Mouse (Mus musculus) thymus, postnatal 14 days (tissue): ENCODE measurements around the gene Sowahc.
A peak's percentile ranks its signal among the peaks of the same experiment; 100 is the strongest.

Source experiments
- DNase-seq: peaks from one replicate; pipeline ENCODE4 v3.0.0; 2021

Gene Sowahc

GRCm38 (mm10) chr10:59221473-59222270, at the start of gene Sowahc, which contains the start of gene Sept10:
Gene Sowahc, plus strand, starts transcription at chr10:59221953.
Gene Sept10, minus strand, starts transcription at chr10:59221847.
- peak; percentile 98 for DNase-seq

- no peak for DNase-seq
Measured at GRCm38 (mm10) chr10:59172539-59172938, 49.2 kb upstream of the Sowahc start.

- DNase-seq, result no peak
Measured at GRCm38 (mm10) chr10:59179620-59180019, 42.1 kb upstream of the Sowahc start.

DNA sequence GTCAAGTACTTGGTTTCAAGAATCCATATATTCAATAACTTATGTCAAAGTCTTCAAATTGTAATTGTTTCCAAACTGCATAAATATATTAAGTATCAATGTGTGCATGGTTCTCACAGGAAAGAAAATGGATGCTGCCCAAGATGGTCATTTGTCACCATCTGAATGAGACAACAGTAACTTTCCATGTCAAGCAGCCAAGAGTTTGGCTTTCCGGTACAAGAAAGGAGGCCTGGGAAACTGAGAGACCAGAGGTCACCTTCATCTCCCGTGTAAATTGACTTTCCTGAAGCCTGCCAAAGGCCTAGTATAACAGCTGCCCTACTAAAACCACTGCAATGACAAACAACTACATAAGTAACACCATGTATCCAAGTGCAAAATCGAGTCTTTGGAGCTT, 39.4 kb upstream of the Sowahc start:
- no peak for DNase-seq

- no peak for DNase-seq
Measured at GRCm38 (mm10) chr10:59194891-59195290, 26.9 kb upstream of the Sowahc start.

DNA sequence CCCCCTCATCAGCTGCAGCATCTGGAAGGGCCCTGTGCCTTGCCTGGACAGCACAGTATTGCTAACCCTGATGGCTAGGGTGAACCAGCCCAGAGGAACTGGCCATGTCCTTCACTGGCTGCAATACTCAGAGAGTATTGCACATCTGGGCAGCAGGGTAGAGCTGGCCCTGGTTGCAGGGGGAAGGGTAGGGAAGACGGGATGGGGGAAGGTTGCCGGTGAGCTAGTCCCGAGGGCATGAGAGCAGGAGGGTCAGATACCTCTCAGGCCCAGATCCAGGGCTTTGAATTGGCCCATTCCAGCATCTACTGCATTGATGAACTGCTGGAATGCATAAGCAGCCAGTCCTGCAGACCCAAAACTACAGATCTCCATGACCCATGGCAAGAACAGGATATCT, 25.0 kb upstream of the Sowahc start:
- DNase-seq, result no peak

GRCm38 (mm10) chr10:59200011-59200410, 21.7 kb upstream of the Sowahc start:
- no peak for DNase-seq

DNA sequence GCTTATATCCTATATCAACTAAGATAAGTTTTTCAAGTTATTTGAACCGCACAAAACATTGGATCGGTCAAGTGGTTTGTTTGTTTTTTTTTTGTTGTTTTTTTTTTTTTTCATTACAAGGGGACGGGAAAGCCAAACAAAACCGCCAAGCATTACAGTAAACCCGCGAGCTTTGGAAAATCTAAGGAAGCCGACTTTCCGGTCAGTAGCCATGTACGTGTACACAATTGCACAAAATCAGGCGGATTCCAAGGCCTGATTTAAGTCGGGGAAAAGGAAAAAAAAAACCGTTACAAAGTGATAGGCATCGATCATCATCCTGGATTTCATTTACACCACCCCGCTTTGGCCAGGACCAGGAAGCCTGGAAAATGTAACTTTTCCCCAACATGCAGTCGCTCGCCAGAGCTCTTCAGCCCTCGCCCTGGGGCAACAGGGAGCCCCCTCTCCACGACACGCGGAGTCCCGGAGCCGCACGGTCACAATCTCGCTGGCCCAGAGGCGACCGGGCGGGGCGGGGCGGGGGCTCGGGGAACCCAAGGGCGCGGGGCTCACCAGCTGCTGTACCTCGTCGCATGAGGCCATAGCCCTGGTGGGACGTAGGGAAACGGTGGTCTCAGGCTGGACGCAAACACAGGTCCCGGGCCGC, 805 bp upstream of the Sowahc start:
- no peak for DNase-seq

DNA sequence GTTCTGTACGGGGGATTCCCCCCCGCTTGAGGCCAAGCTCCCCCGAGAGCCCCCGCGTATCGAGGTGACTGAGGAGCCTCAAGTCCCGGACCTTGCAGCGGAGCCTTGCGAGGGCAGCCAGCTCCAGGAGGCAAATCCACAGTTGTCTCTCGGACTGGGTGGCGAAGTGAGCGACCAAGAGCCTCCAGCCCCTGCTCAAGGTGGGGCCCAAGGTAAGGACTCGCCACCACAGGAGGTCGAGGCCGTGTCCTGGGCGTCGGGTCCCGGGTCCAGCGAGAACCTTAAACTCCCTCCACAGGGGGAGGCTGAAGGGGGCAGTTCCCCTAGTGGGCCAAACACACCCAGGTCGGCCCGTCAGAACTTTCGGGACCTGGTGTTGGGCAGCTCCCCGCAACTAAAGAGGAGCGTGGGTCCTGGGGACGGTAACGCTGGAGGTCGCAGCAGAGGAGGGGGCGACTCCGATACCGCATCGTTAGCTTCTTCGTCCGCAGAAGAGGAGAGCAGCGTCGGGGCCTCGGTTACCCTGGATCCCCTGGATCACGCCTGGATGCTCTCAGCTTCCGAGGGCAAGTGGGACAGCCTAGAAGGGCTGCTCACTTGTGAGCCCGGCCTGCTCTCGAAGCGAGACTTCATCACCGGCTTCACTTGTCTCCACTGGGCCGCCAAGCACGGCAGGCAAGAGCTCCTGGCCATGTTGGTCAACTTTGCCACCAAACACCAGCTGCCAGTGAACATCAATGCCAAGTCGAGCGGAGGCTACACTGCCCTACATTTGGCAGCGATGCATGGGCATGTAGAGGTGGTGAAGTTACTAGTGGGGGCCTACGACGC, 733 bp downstream of the Sowahc start:
- no peak for DNase-seq

GRCm38 (mm10) chr10:59223301-59223700, 1.5 kb downstream of the Sowahc start:
- no peak for DNase-seq

DNA sequence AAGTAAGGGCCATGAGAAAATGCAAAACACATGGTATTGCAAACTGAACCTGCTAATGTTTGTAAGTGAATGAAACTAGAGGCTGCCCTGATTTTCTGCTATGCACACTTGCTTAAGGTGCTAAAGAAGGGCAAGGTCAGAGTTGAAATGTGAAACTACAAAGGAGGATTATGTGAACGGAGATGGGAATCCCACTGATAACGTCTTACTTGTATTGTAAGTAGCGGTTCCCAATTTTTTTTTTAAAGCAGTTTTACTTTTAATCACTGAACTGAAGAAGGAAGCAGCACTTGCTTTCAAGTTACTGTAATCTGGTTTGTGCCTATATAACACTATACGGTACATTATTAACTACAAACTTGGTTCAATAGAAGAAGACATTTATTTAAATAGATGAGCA, 2.1 kb downstream of the Sowahc start:
- no peak for DNase-seq

- DNase-seq, result no peak
Measured at GRCm38 (mm10) chr10:59225137-59225536, 3.4 kb downstream of the Sowahc start.

DNA sequence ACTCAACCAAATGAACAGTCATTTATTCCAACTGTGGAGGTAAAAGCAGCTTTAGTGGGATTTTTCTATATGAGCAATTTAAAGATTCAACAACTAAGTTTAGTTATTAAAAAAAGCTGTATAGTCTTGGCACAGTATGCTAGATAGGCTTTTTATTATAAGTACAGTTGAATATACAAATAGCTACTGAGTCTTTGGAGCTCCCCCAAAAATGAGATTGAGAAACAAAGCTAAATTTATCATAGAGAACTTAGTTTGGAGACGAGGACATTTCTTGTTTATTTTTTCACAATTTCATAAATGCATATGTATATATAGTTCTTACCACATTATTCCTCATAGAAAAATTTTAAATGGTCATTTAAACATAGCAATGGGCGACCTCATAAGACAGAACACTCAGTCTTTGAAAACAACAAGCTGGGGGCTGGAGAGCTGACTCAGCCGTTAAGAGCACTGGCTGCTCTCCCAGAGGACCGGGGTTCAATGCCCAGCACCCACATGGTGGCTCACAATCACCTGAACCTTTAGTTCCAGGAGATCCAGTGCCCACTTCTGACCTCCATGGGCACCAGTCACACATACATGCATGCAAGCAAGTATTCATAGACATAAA, 7.6 kb downstream of the Sowahc start:
- DNase-seq, result no peak

DNA sequence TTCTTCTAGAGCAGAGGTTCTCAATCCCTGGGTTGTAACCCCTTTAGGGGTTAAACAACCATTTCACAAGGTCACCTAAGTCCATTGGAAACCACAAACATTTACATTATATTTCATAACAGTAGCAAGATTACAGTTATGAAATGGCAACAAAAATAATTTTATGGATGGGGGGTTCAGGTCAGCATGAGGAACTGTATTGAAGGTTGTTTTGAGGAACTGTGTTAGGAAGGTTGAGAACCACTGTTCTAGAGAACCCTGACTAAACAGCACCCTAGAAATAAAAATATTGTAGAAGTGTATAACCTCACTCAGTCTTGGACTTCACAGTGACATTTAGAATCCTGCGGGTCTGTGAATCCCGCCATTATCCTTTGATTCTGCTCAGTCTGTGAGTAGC, 13.5 kb downstream of the Sowahc start:
- DNase-seq, result no peak

DNA sequence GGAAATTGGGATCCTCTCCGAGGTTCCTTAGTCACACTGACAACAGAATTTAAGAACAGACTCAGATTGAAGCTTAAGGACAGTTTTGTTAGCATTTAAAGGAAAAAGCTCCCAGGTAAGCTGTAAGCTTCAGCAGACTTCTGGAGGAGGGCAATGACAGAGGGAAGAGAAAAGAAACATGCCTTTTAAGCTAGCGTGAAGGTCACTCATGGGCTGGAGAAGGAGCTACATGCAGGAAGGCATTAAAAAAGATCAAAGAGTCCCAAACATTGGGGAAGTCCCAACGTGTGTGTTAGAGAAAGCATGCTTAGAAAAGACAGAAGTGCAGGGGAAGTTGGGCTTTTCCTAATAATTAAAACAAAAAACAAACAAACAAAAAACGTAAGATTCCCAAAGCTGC, 14.1 kb downstream of the Sowahc start:
- no peak for DNase-seq

- DNase-seq, result no peak
Measured at GRCm38 (mm10) chr10:59236486-59236885, 14.7 kb downstream of the Sowahc start.

GRCm38 (mm10) chr10:59237757-59238156, 16.0 kb downstream of the Sowahc start:
- DNase-seq, result no peak

DNA sequence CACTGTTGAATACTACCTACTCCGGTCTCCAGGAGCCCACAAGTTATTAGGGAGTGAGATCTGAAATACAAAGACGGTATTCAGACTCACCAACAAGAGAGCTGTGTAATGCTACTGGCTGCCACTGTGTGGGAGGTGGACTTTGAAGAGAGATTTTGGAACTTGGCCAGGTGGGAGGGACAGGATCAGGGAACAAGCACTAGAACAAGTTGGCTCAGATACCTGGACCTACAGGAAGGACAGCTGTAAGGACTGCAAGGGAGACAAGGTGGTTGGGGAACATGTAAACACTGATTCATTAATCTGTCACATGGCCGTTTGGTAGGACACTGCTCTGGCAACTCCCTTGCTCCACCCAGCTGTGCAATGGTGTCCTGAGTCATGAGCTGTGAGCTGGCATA, 19.4 kb downstream of the Sowahc start:
- DNase-seq, result no peak

GRCm38 (mm10) chr10:59249531-59249930, 27.8 kb downstream of the Sowahc start:
- DNase-seq, result no peak

GRCm38 (mm10) chr10:59250679-59251078, 28.9 kb downstream of the Sowahc start:
- DNase-seq, result no peak

DNA sequence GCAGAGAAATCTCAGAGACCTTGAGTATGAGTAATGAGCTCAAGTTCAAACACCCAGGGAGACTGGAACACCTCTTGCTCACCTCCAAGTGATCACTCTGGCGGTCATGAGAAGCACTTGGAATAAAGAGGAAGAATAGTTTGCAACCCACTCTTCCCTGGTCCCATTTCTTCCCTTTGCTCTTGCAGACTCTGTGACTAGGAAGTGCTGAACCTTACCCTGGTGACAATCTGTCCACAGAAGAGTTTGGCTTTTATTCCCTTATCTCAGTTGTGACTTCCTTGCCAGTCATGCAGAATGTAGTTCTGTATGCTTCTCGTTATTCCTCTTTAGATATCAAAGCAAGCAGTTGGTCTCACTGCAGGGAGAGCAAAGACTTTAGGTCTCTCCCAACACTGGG, 30.2 kb downstream of the Sowahc start:
- DNase-seq, result no peak

DNA sequence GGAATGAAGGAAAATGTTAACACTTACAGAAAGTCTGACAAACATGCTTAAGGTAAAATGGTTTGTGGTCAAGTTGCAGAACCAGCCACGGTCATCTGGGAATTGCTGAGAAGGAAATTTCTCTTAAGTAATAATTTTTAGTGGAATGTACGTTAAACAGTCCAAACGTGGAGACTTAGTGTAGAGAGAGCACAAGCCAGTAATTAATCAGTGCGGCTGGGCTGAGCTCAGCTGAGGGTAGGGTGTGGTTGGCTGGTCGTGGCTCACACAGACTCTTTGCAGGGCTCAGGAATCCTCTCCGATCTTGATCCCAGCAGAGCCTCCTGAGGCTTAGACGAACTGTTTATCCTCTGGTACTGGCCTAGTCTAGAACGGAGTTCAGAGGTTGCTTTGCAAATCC, 30.6 kb downstream of the Sowahc start:
- no peak for DNase-seq

DNA sequence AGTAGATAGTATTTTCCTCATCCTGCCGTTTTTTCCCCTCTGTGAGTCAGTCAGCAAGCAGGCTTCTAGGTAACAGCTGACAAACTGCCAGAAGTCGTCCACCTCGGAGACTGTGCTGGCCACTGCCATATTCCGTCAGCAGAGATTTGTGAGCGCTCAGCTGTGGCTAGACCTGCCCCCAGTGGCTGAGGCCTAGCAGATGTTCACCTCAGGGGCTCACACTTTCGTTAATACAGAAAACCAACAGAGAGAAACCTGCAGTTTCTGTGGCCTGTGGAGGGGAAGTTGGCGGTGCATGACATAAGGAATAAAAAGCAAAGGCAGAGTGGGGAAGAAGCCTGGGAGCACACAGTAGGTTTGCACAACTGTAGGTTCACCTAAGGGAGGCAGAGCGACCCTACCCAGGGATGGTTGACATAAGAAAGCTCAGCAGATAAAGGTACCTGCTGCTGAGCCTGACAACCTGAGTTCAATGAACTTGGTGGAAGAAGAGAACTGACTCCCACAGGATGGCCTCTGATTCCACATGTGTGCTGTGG, 31.9 kb downstream of the Sowahc start:
- DNase-seq, result no peak
